Mouse (Mus musculus) brain, embryonic 14.5 days (tissue): ENCODE data around the gene Ptrh1.
A peak's percentile ranks its signal among the peaks of the same experiment; 100 is the strongest.

Experiments used
- CTCF ChIP-seq: fragments of 200-500 bp; IDR thresholded peaks from 2 replicates; pipeline ENCODE4 v1.5.1; 2012; ENCODE audit warnings: inconsistent platforms, mild to moderate bottlenecking, moderate library complexity, borderline replicate concordance; ENCODE audit not compliant: insufficient read depth, insufficient read length; ENCODE audit errors: extremely low read depth
- POLR2A ChIP-seq: fragments of 200-500 bp; IDR thresholded peaks from 2 replicates; pipeline ENCODE4 v1.6.1; 2012; ENCODE audit warnings: mild to moderate bottlenecking, inconsistent platforms, borderline replicate concordance; ENCODE audit not compliant: poor library complexity, insufficient read depth, insufficient read length, severe bottlenecking; ENCODE audit errors: extremely low read depth

- TF ChIP-seq CTCF (no peak), POLR2A (peak; percentile 81)
Observed at GRCm38 (mm10) chr2:32741273-32742172, 34.1 kb upstream of the Ptrh1 start.
